Mouse (Mus musculus) bone marrow macrophage, adult 2 months (primary cell): ENCODE results near the gene Cma2. TPM values are rescaled to one million over a fixed set of nuclear protein-coding genes. Genes with fewer than 3 reads are reported as not detected.

Experiments used
- polyA plus RNA-seq: library from polyadenylated mRNA; stranded (reverse); fragments of >200 nt; gene quantifications from 2 replicates; pipeline ENCODE4 v1.2.4, GENCODE M21; 2012; ENCODE audit not compliant: missing spikeins, insufficient read depth, insufficient read length

The Cma2 gene
- polyA plus RNA-seq, 1 experiment = not detected

Other genes starting within 250 kb of the Cma2 start
- gene Tgm1, start 237.1 kb upstream of the Cma2 start, polyA plus RNA-seq = 0.59 and 1.1 TPM in 2 replicates
- 28.2 and 29.4 TPM in 2 replicates for gene Rabggta, start 228.7 kb upstream of the Cma2 start, polyA plus RNA-seq
- gene Dhrs1, start 205.3 kb upstream of the Cma2 start, polyA plus RNA-seq = 117 and 120 TPM in 2 replicates
- gene Nop9, start 205.3 kb upstream of the Cma2 start, polyA plus RNA-seq = 17.1 and 22.1 TPM in 2 replicates
- gene Cideb, start 192.5 kb upstream of the Cma2 start, polyA plus RNA-seq = 0.67 TPM in 1 of 2 replicates, not detected in the other
- 0.15 and 0.25 TPM in 2 replicates for gene Ltb4r2, start 189.6 kb upstream of the Cma2 start, polyA plus RNA-seq
- gene Ltb4r1, start 185.0 kb upstream of the Cma2 start, polyA plus RNA-seq = 1.5 and 1.7 TPM in 2 replicates
- not detected in 2 replicates for gene Adcy4, start 166.9 kb upstream of the Cma2 start, polyA plus RNA-seq
- 28.4 and 31.8 TPM in 2 replicates for gene Ripk3, start 162.1 kb upstream of the Cma2 start, polyA plus RNA-seq
- gene Nfatc4, start 127.8 kb upstream of the Cma2 start, polyA plus RNA-seq = 0.36 and 0.99 TPM in 2 replicates
- gene Nynrin, start 97.0 kb upstream of the Cma2 start, polyA plus RNA-seq = 2.3 and 3.2 TPM in 2 replicates
- 0.16 TPM in 1 of 2 replicates, not detected in the other for gene Cbln3, start 66.6 kb upstream of the Cma2 start, polyA plus RNA-seq
- gene Khnyn, start 66.0 kb upstream of the Cma2 start, polyA plus RNA-seq = 26.8 and 28.9 TPM in 2 replicates
- 2.0 and 3.2 TPM in 2 replicates for gene Sdr39u1, start 50.7 kb upstream of the Cma2 start, polyA plus RNA-seq
- gene Cma1, start 6.3 kb upstream of the Cma2 start, polyA plus RNA-seq = not detected in 2 replicates
- not detected in 2 replicates for gene Mcpt1, start 67.0 kb downstream of the Cma2 start, polyA plus RNA-seq
- gene Mcpt9, start 79.5 kb downstream of the Cma2 start, polyA plus RNA-seq = not detected in 2 replicates
- gene Mcpt2, start 91.1 kb downstream of the Cma2 start, polyA plus RNA-seq = not detected in 2 replicates
- gene Mcpt4, start 111.3 kb downstream of the Cma2 start, polyA plus RNA-seq = not detected in 2 replicates
- gene Mcpt8, start 134.3 kb downstream of the Cma2 start, polyA plus RNA-seq = 0.67 TPM in 1 of 2 replicates, not detected in the other
- gene Ctsg, start 151.6 kb downstream of the Cma2 start, polyA plus RNA-seq = not detected in 2 replicates
- gene Gzme, start 169.6 kb downstream of the Cma2 start, polyA plus RNA-seq = 0.60 and 1.1 TPM in 2 replicates
- not detected in 2 replicates for gene Gzmd, start 181.6 kb downstream of the Cma2 start, polyA plus RNA-seq
- gene Gzmg, start 208.6 kb downstream of the Cma2 start, polyA plus RNA-seq = not detected in 2 replicates
- not detected in 2 replicates for gene Gzmn, start 223.6 kb downstream of the Cma2 start, polyA plus RNA-seq